Mouse (Mus musculus): ENCODE data around the gene Capza3. TPM values are rescaled to one million over a fixed set of nuclear protein-coding genes. Genes with fewer than 3 reads are reported as not detected.

Gene Capza3
- not detected in 2 replicates for polyA plus RNA-seq (2015; fragmentation: Nextera tagmentation; extraction: Ambion mirVana)

DNA sequence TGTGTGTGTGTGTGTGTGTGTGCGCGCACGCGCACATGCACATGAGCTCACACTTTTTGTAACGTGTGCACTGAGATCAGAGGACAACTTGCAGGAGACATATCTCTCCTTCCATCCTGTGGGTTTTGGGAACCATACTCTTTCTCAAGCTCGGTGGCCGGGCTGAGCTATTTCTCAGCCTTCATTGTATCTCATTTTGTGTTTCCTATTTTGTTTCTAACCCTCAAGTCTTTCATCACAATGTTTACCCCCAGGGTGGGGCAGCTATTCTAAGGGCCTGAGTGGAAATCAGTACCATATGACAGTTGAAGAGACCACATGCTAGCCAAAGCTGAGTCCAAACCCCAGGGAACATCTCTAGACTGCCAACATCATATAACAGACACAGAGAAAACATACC is at the start of gene Capza3:
Gene Capza3 (plus strand): TSS at position 301 of the 400 bp plus-strand sequence.
- Histone ChIP-seq H3K27ac (replicated peaks) (no peak within 1 kb of the TSS), H3K4me2 (no peak within 1 kb of the TSS), H3K4me3 (replicated peaks) (no peak within 1 kb of the TSS), H3K4me1 (no peaks in the 10 kb centered on the region), H3K9ac (replicated peaks) (no peak within 1 kb of the TSS), H3K36me3 (no peaks in the 10 kb centered on the region), H3K9me3 (replicated peaks) (no peaks in the 10 kb centered on the region), H3K27me3 (replicated peaks) (no peaks in the 10 kb centered on the region)
- WGBS, result 95% methylated on average over 7 of the region's 7 CpGs
- no peak for ATAC-seq (ENCODE audit: low FRiP score)

DNA sequence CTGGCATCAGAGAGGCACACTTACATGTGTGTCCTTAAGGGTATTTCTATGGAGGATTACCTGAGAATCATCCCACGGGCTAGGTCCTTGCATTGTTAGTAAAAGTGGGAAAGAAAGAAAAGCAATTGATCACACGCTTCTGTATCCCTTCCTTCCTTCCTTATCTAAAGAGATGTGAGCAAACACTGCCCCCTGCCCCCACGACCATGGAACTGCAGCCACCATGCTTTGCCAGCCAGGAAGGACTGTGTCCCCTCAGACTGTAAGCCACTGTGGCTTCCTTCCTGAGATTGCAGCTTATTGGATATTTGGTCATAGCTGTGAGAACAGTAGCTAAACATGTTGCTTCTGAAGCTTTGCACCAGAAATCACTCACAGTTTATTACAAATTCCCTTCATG is 35.9 kb upstream of the Capza3 start:
- 81% methylated on average over 3 of the region's 3 CpGs for WGBS

DNA sequence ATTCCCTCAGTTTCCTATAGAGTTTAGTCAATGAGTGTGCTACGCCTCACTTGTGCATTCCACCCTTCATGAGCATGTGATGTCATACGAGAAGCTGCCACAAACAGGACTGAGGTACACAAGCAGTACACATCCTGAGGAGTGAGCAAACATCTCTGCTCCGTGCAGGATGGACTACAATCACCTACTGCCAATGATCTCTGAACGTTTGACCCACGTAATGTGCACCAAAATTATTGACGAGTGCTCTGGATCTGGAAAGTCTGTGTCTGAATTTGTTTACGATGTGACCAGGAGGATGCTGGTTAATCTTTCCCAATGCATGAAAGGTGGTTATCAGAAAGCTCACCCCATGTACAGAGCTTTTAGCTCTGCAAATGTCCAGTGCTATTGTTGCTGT is 16.6 kb upstream of the Capza3 start:
- Histone ChIP-seq H3K27me3 (replicated peaks) (no peaks in the 10 kb centered on the region), H3K36me3 (no peaks in the 10 kb centered on the region), H3K4me3 (replicated peaks) (no peak overlapping the region), H3K9me3 (replicated peaks) (no peaks in the 10 kb centered on the region), H3K9ac (replicated peaks) (no peak overlapping the region), H3K27ac (replicated peaks) (no peak overlapping the region), H3K4me1 (no peaks in the 10 kb centered on the region), H3K4me2 (no peak overlapping the region)
- ATAC-seq (ENCODE audit: low FRiP score), result no peak
- 80% methylated on average over 7 of the region's 7 CpGs for WGBS

More for the DNA sequence above, 35.9 kb upstream of the Capza3 start:
- H3K27ac ChIP-seq (replicated peaks), result no peak overlapping the region
- no peaks in the 10 kb centered on the region for H3K36me3 ChIP-seq
- ATAC-seq (ENCODE audit: low FRiP score), result no peak
- H3K4me2 ChIP-seq, result no peak overlapping the region
- H3K9me3 ChIP-seq (replicated peaks), result no peaks in the 10 kb centered on the region
- H3K27me3 ChIP-seq (replicated peaks), result no peaks in the 10 kb centered on the region
- H3K4me3 ChIP-seq (replicated peaks), result no peak overlapping the region
- no peak overlapping the region for H3K9ac ChIP-seq (replicated peaks)
- H3K4me1 ChIP-seq, result no peaks in the 10 kb centered on the region

DNA sequence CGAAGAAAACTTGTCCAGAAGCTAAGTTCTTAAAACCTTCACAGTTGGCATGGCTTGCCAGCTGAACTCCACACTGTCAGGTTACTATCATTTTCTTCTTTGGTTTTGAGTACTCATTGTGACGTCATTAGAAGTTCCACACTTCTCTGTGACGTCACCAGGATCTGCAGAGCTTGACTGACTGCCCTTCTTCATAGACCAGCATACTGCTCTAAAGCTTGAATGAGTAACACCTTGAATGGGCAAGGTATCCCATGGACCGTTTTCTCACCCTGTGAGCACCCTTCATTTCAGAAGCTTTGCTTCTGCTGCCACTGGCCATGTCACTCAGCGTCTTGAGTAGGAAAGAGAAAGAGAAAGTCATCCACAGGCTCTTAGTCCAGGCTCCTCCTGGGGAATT is 305 bp downstream of the Capza3 start, which contains the start of gene Plcz1:
Gene Plcz1 (minus strand): TSS at position 101 of the 400 bp plus-strand sequence.
- 90% methylated on average over 5 of the region's 5 CpGs for whole genome bisulfite sequencing

DNA sequence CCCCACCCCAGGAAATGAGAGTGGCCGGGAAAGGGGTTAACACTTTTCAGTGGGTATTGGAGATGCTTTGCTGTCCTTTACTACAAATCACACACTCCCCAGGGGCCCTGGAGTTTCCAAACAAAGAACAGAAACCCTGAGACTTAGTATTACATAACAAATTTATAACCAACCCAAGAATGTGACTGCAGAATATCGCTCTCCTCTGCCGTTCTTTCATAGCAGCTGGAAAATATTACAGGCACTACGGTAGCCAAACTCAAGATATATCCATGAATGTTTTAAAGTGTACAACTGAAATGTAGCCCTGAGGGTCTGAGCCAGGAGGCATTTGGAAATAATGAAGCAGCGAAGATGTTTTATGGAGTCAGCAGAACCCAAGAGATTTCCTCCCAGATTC is 10.4 kb downstream of the Capza3 start:
- no peak overlapping the region for H3K27ac ChIP-seq (replicated peaks)
- no peaks in the 10 kb centered on the region for H3K9me3 ChIP-seq (replicated peaks)
- no peak overlapping the region for H3K4me2 ChIP-seq
- no peak for ATAC-seq (ENCODE audit: low FRiP score)
- no peak overlapping the region for H3K9ac ChIP-seq (replicated peaks)
- H3K27me3 ChIP-seq (replicated peaks), result no peaks in the 10 kb centered on the region
- no peaks in the 10 kb centered on the region for H3K36me3 ChIP-seq
- no peak overlapping the region for H3K4me3 ChIP-seq (replicated peaks)
- WGBS, result 77% methylated on average over 5 of the region's 5 CpGs
- H3K4me1 ChIP-seq, result 0 out of 2 replicates have a peak, but pooled peaks cover 2% of the 10 kb centered on the region

More for the DNA sequence above, 305 bp downstream of the Capza3 start, which contains the start of gene Plcz1:
- Histone ChIP-seq H3K27me3 (replicated peaks) (no peaks in the 10 kb centered on the region), H3K9ac (replicated peaks) (no peak within 1 kb of the TSS), H3K9me3 (replicated peaks) (no peaks in the 10 kb centered on the region), H3K27ac (replicated peaks) (no peak within 1 kb of the TSS), H3K4me1 (no peaks in the 10 kb centered on the region), H3K36me3 (no peaks in the 10 kb centered on the region), H3K4me2 (no peak within 1 kb of the TSS), H3K4me3 (replicated peaks) (no peak within 1 kb of the TSS)
- ATAC-seq (ENCODE audit: low FRiP score), result no peak

DNA sequence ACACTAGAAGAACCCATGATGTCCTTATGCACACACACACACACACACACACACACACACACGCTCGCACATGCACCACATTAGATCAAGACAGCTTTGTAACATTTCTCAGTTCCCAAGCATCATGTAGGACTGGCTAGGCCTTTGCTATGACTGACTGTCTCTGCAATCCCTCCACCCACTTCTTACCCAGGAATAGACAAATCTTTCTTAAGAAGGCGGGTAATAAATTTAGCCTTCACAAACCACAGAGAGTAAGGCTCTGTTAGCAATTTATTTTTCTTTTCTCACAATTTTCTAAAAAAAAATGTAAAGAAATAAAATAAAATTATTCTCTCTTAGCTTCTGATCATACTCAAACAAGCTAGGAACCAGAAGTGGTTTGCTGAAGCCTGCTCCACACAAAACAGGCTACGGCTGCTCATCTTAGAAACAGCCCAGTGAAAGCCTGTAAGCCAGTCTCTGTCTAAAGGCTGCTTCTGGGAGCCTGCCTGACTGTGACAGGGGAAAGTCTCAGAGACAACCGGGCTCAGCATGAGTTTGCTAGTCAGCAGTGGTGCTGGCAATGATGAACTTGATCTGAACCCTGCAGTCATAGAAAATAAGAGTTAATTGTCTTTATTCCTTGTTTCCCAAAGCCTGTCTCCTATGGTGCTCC is 13.3 kb downstream of the Capza3 start:
- Histone ChIP-seq H3K9me3 (replicated peaks) (no peaks in the 10 kb centered on the region), H3K27me3 (replicated peaks) (no peaks in the 10 kb centered on the region), H3K4me3 (replicated peaks) (no peak overlapping the region), H3K4me1 (0 out of 2 replicates have a peak, but pooled peaks cover 2% of the 10 kb centered on the region), H3K27ac (replicated peaks) (no peak overlapping the region), H3K4me2 (no peak overlapping the region), H3K36me3 (no peaks in the 10 kb centered on the region), H3K9ac (replicated peaks) (no peak overlapping the region)
- no peak for ATAC-seq (ENCODE audit: low FRiP score)
- 66% methylated on average over 5 of the region's 5 CpGs for WGBS

DNA sequence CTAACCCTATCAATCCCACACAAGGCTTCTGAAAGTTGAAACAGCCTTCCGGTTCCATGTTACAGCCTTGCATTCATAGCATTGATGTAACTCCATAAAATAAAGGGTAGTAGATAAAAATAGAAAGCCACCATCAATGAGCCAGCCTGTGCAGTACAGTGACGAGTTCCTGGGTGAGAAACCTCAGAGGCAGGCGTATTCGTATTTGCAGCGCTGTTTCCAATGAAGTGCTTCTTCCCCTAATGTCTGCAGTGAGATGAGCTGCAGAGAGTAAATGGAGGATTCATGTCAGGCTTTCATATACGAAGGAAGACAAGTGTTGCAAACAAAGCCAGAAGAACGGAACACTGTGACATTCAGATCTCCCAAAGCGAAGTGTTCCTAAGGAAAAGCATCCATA is 28.1 kb downstream of the Capza3 start:
- H3K4me3 ChIP-seq (replicated peaks), result no peak overlapping the region
- no peaks in the 10 kb centered on the region for H3K4me1 ChIP-seq
- H3K9me3 ChIP-seq (replicated peaks), result no peaks in the 10 kb centered on the region
- H3K4me2 ChIP-seq, result no peak overlapping the region
- no peak for ATAC-seq (ENCODE audit: low FRiP score)
- no peak overlapping the region for H3K27ac ChIP-seq (replicated peaks)
- no peak overlapping the region for H3K9ac ChIP-seq (replicated peaks)
- WGBS, result 87% methylated on average over 8 of the region's 8 CpGs
- H3K36me3 ChIP-seq, result no peaks in the 10 kb centered on the region
- no peaks in the 10 kb centered on the region for H3K27me3 ChIP-seq (replicated peaks)

DNA sequence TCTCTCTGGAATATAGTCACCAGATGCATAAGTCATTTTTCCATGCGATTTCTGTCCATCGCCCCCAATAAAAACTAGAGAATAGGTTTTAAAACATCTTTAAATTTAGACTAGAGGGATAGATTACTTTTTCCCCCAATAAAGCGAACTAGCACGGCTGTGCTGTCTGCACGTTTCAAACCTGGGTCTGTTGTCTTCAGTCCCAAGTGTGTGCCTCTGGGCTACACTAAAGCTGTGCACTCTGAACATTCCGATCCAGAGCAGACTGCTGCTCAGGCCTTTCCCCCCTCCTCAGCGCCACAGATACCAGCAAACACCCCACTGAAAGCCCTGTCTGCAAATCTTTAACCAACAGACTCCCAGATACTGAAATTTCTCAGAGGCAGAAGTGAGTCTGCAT is 39.9 kb downstream of the Capza3 start:
- H3K9ac ChIP-seq (replicated peaks), result no peak overlapping the region
- 78% methylated on average over 7 of the region's 7 CpGs for WGBS
- ATAC-seq (ENCODE audit: low FRiP score), result no peak
- no peaks in the 10 kb centered on the region for H3K36me3 ChIP-seq
- H3K4me3 ChIP-seq (replicated peaks), result no peak overlapping the region
- no peak overlapping the region for H3K4me2 ChIP-seq
- H3K9me3 ChIP-seq (replicated peaks), result no peaks in the 10 kb centered on the region
- H3K27ac ChIP-seq (replicated peaks), result no peak overlapping the region
- no peaks in the 10 kb centered on the region for H3K4me1 ChIP-seq
- H3K27me3 ChIP-seq (replicated peaks), result no peaks in the 10 kb centered on the region

DNA sequence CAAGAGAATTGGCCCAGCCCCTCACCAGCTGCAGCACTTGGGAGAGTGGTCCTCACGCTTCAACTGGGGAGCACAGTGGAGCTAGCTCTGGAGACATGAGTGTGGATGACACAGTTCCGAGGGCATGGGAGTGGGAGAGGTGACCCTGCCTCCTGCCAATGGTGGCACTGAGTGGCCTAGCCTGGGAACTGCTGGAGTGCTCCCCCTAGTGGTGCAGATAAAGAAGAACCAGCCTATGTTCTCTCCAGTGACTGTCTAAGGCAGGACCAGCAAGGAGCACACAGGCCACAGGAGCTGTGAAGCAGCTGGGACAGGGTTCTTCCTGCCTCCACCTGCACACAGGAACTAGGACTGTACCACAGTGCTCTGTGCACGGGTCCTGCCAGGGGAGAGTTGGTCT is 40.7 kb downstream of the Capza3 start:
- no peaks in the 10 kb centered on the region for H3K27me3 ChIP-seq (replicated peaks)
- no peak overlapping the region for H3K4me2 ChIP-seq
- H3K27ac ChIP-seq (replicated peaks), result no peak overlapping the region
- WGBS, result 78% methylated on average over 3 of the region's 3 CpGs
- no peak for ATAC-seq (ENCODE audit: low FRiP score)
- no peaks in the 10 kb centered on the region for H3K4me1 ChIP-seq
- no peaks in the 10 kb centered on the region for H3K36me3 ChIP-seq
- no peaks in the 10 kb centered on the region for H3K9me3 ChIP-seq (replicated peaks)
- H3K9ac ChIP-seq (replicated peaks), result no peak overlapping the region
- H3K4me3 ChIP-seq (replicated peaks), result no peak overlapping the region

DNA sequence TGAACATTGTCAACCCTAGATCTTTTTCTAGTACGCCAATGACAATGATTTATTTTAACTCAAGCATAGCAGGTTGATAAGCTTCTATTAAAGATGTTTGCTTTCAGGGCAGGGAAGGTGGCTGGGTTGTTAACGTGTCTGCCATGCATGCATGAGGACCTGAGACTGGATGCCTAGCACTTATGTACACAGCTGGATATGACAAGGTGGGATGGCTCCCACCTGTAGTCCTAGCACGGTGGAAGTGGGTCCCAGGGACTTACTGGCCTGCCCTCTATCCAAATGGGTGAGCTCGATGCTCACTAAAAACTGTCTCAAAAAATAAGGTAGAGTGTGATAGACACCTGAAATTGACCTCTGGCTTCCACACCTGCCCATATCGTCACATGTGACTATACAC is 48.8 kb downstream of the Capza3 start:
- no peaks in the 10 kb centered on the region for H3K9me3 ChIP-seq (replicated peaks)
- H3K4me3 ChIP-seq (replicated peaks), result no peak overlapping the region
- 86% methylated on average over 5 of the region's 5 CpGs for WGBS
- H3K9ac ChIP-seq (replicated peaks), result no peak overlapping the region
- no peaks in the 10 kb centered on the region for H3K27me3 ChIP-seq (replicated peaks)
- no peaks in the 10 kb centered on the region for H3K36me3 ChIP-seq
- H3K4me1 ChIP-seq, result no peaks in the 10 kb centered on the region
- no peak overlapping the region for H3K4me2 ChIP-seq
- no peak overlapping the region for H3K27ac ChIP-seq (replicated peaks)
- no peak for ATAC-seq (ENCODE audit: low FRiP score)

Measured in neural tube, embryonic 15.5 days (tissue).